Mouse (Mus musculus) monocyte, adult 5-6 weeks (primary cell): ENCODE measurements around the gene Olfr948. TPM values are rescaled to one million over a fixed set of nuclear protein-coding genes. Genes with fewer than 3 reads are reported as not detected.

Source experiments
- ATAC-seq: fragments of 153-309, 156-312 bp; replicated peaks from 2 replicates; pipeline ENCODE4 v1.8.0; 2017; ENCODE audit warnings: mild to moderate bottlenecking; ENCODE audit not compliant: low TSS enrichment, insufficient number of reproducible peaks, severe bottlenecking, poor library complexity, low FRiP score
- total RNA-seq: library from RNA; stranded (forward); fragments of 200-1000, 200-491, 200-594 nt; gene quantifications from 3 replicates; pipeline ENCODE4 v1.2.3, GENCODE M21; 2017

Gene Olfr948
- not detected in 3 replicates for total RNA-seq

- ATAC-seq: no peak
Measured at GRCm38 (mm10) chr9:39325945-39326344, at the start of gene Olfr948. Gene Olfr948, minus strand, starts transcription at chr9:39326045.

- ATAC-seq: no peak
Measured at GRCm38 (mm10) chr9:39287136-39287535, 38.7 kb downstream of the Olfr948 start.

- ATAC-seq: no peak
Measured at GRCm38 (mm10) chr9:39276718-39277117, 49.1 kb downstream of the Olfr948 start, which contains the start of gene Olfr945. Gene Olfr945, minus strand, starts transcription at chr9:39276818.

Other genes starting within 250 kb of the Olfr948 start
- not detected in 3 replicates for gene Olfr938, start 247.2 kb downstream of the Olfr948 start, total RNA-seq
- gene Olfr27, start 197.9 kb downstream of the Olfr948 start, total RNA-seq: not detected in 3 replicates
- gene Olfr943, start 159.7 kb downstream of the Olfr948 start, total RNA-seq: not detected in 3 replicates
- gene Olfr944, start 124.1 kb downstream of the Olfr948 start, total RNA-seq: not detected in 3 replicates
- not detected in 3 replicates for gene Olfr1537, start 76.1 kb downstream of the Olfr948 start, total RNA-seq
- 0.53 TPM in 1 of 3 replicates, not detected in the others for gene Olfr945, start 49.2 kb downstream of the Olfr948 start, total RNA-seq
- not detected in 3 replicates for gene Olfr951, start 61.4 kb upstream of the Olfr948 start, total RNA-seq
- gene Olfr952, start 101.1 kb upstream of the Olfr948 start, total RNA-seq: not detected in 3 replicates
- gene Olfr954, start 130.7 kb upstream of the Olfr948 start, total RNA-seq: not detected in 3 replicates
- gene Olfr955, start 145.9 kb upstream of the Olfr948 start, total RNA-seq: not detected in 3 replicates
- gene Olfr44, start 167.9 kb upstream of the Olfr948 start, total RNA-seq: not detected in 3 replicates
- gene Olfr957, start 189.8 kb upstream of the Olfr948 start, total RNA-seq: not detected in 3 replicates
- gene Olfr958, start 228.0 kb upstream of the Olfr948 start, total RNA-seq: not detected in 3 replicates
- not detected in 3 replicates for gene Olfr959, start 249.5 kb upstream of the Olfr948 start, total RNA-seq